Mouse (Mus musculus) T-helper 1 cell (primary cell): ENCODE results near the gene Adcy6.
"Not testable (repeated sequence)": the region's sequence is repeated elsewhere in the genome, so short reads cannot be mapped to it uniquely, and the experiment has no call there.

Experiments
- in situ Hi-C: fragments of 300-600 bp; cut with MboI, MseI; formaldehyde crosslinking; loops from one replicate; pipeline ENCODE4 v1.15.1; 2025; ENCODE audit warnings: high pct_unique_total_duplicates

Gene Adcy6

GRCm38 (mm10) chr15:98602191-98602881 is 7.5 kb downstream of the Adcy6 start:
- in situ Hi-C loops: no loop called here

- in situ Hi-C loops: no loop called here
These were observed 8.1 kb downstream of the Adcy6 start for GRCm38 (mm10) chr15:98601832-98602190.

GRCm38 (mm10) chr15:98600036-98600709 is 9.7 kb downstream of the Adcy6 start:
- in situ Hi-C loops: no loop called here

- in situ Hi-C loops: no loop called here
These were observed 13.3 kb downstream of the Adcy6 start for GRCm38 (mm10) chr15:98596609-98597008.

GRCm38 (mm10) chr15:98595049-98595448 is 14.8 kb downstream of the Adcy6 start:
- in situ Hi-C loops: no loop called here

GRCm38 (mm10) chr15:98594193-98594592 is 15.7 kb downstream of the Adcy6 start:
- in situ Hi-C loops: no loop called here

GRCm38 (mm10) chr15:98591396-98591795 is 18.5 kb downstream of the Adcy6 start:
- in situ Hi-C loops: no loop called here

- in situ Hi-C loops: no loop called here
These were observed 20.1 kb downstream of the Adcy6 start for GRCm38 (mm10) chr15:98589640-98590336.

GRCm38 (mm10) chr15:98587751-98588150 is 22.1 kb downstream of the Adcy6 start:
- in situ Hi-C loops: no loop called here

GRCm38 (mm10) chr15:98586141-98586540 is 23.7 kb downstream of the Adcy6 start:
- in situ Hi-C loops: not testable (repeated sequence)

- in situ Hi-C loops: no loop called here
These were observed 24.5 kb downstream of the Adcy6 start for GRCm38 (mm10) chr15:98585421-98585820.

GRCm38 (mm10) chr15:98582996-98583395 is 26.9 kb downstream of the Adcy6 start:
- in situ Hi-C loops: no loop called here

- in situ Hi-C loops: no loop called here
These were observed 27.5 kb downstream of the Adcy6 start for GRCm38 (mm10) chr15:98582410-98582809.

GRCm38 (mm10) chr15:98579795-98580464 is 29.9 kb downstream of the Adcy6 start:
- in situ Hi-C loops: no loop called here

- in situ Hi-C loops: no loop called here
These were observed 30.6 kb downstream of the Adcy6 start for GRCm38 (mm10) chr15:98579310-98579709.

GRCm38 (mm10) chr15:98573293-98573692 is 36.6 kb downstream of the Adcy6 start:
- in situ Hi-C loops: no loop called here

- in situ Hi-C loops: no loop called here
These were observed 38.9 kb downstream of the Adcy6 start, which contains the start of the genes Ccnt1 and 4930415O20Rik for GRCm38 (mm10) chr15:98570873-98571538. Gene Ccnt1 (minus strand): TSS chr15:98570923. Gene 4930415O20Rik (plus strand): TSS chr15:98571004.

GRCm38 (mm10) chr15:98569795-98570365 is 40.0 kb downstream of the Adcy6 start:
- in situ Hi-C loops: loop anchor here (5.0 kb wide), 1 partner anchor 47 kb away; no protein-coding TSS in a partner anchor

- in situ Hi-C loops: loop anchor here (5.0 kb wide), 1 partner anchor 48 kb away; no protein-coding TSS in a partner anchor
These were observed 40.7 kb downstream of the Adcy6 start for GRCm38 (mm10) chr15:98569216-98569615.

GRCm38 (mm10) chr15:98568256-98569033 is 41.4 kb downstream of the Adcy6 start:
- in situ Hi-C loops: loop anchor here (5.0 kb wide), 1 partner anchor 49 kb away; no protein-coding TSS in a partner anchor
